Mouse (Mus musculus) liver, embryonic 14.5 days (tissue): Measurements from ENCODE around the gene Slc24a2. TPM values are rescaled to one million over a fixed set of nuclear protein-coding genes. Genes with fewer than 3 reads are reported as not detected.

Source experiments
- ATAC-seq: fragments of 200-750 bp; cut with Nextera tagmentation; 2 replicates; pipeline ENCODE4 v1.8.0; 2017; ENCODE audit warnings: moderate number of reproducible peaks, mild to moderate bottlenecking, moderate library complexity; ENCODE audit not compliant: insufficient read depth
- DNase-seq, 3 experiments: peaks; one replicate each; pipeline ENCODE4 v3.0.0-alpha.2; 2012 to 2013; ENCODE audit warnings: low read depth in 3 of 3, low spot score in 3 of 3
- H3K27ac ChIP-seq: fragments of 300-500 bp; sonication (generic); 2 replicates; pipeline ENCODE4 v1.5.1; 2014; ENCODE audit warnings: moderate library complexity, mild to moderate bottlenecking, control low read depth, inconsistent platforms
- H3K27me3 ChIP-seq: fragments of 300-500 bp; sonication (generic); 2 replicates; pipeline ENCODE4 v1.6.1; 2014; ENCODE audit warnings: mild to moderate bottlenecking, low read length, moderate library complexity; ENCODE audit not compliant: control insufficient read depth, insufficient read depth
- H3K36me3 ChIP-seq: fragments of 300-500 bp; sonication (generic); replicated peaks from 2 replicates; pipeline ENCODE4 v1.6.1; 2014; ENCODE audit warnings: low read depth; ENCODE audit not compliant: control insufficient read depth, insufficient read depth
- H3K4me1 ChIP-seq, 2 experiments: fragments of 200-500 bp in 1 of 2; fragments of 300-500 bp in 1 of 2; sonication (generic) in 1 of 2; replicated peaks; 2 replicates each; pipeline ENCODE4 v1.6.1; 2012 to 2014; ENCODE audit warnings: antibody characterized with exemption in 1 of 2, inconsistent platforms in 1 of 2, low read length in 1 of 2; ENCODE audit not compliant: control insufficient read depth in 2 of 2, insufficient read depth in 2 of 2
- H3K4me2 ChIP-seq: fragments of 300-500 bp; sonication (generic); 2 replicates; pipeline ENCODE4 v1.6.1; 2014; ENCODE audit warnings: low read depth, mild to moderate bottlenecking, control low read depth, moderate library complexity
- H3K4me3 ChIP-seq, 2 experiments: fragments of 200-500 bp in 1 of 2; fragments of 300-500 bp in 1 of 2; sonication (generic) in 1 of 2; 2 replicates each; pipeline ENCODE4 v1.5.1; 2012 to 2014; ENCODE audit warnings: low read depth in 2 of 2, low read length in 2 of 2, mild to moderate bottlenecking in 2 of 2, control low read depth in 1 of 2, inconsistent platforms in 1 of 2, moderate library complexity in 1 of 2; ENCODE audit not compliant: insufficient read depth in 1 of 2
- H3K9ac ChIP-seq: fragments of 300-500 bp; sonication (generic); replicated peaks from 2 replicates; pipeline ENCODE4 v1.6.1; 2014; ENCODE audit warnings: mild to moderate bottlenecking, control low read depth, moderate library complexity
- H3K9me3 ChIP-seq: fragments of 300-500 bp; sonication (generic); 2 replicates; pipeline ENCODE4 v1.6.1; 2016; ENCODE audit warnings: low read length, mixed read lengths; ENCODE audit not compliant: control insufficient read depth
- CTCF ChIP-seq: IDR thresholded peaks from 2 replicates; pipeline ENCODE4 v1.5.1; 2016; ENCODE audit warnings: antibody characterized with exemption, low read depth, control low read depth
- EP300 ChIP-seq: IDR thresholded peaks from 2 replicates; pipeline ENCODE4 v1.6.1; 2016; ENCODE audit warnings: antibody characterized with exemption, low read depth
- WGBS: fragments of 180-500 bp; shearing (Covaris S2); extraction: QIAGEN DNeasy Blood & Tissue Kit; methylation state at CpG from one replicate; pipeline ENCODE4 v1.1.7; 2014; ENCODE audit not compliant: insufficient replicate concordance; 5-methylcytosine and 5-hydroxymethylcytosine counted together
- polyA plus RNA-seq, 2 experiments: library from polyadenylated mRNA; depleted of rRNA in 1 of 2; stranded (reverse) in 1 of 2; unstranded in 1 of 2; fragments of >200 nt; fragmentation: Nextera tagmentation in 1 of 2; extraction: Ambion mirVana in 1 of 2; gene quantifications; 2 replicates each; pipeline versions ENCODE4 v1.2.1 to v1.2.3; 2012 to 2014

Slc24a2 gene
- polyA plus RNA-seq, 2 experiments = 0.03 to 0.06 TPM

DNA sequence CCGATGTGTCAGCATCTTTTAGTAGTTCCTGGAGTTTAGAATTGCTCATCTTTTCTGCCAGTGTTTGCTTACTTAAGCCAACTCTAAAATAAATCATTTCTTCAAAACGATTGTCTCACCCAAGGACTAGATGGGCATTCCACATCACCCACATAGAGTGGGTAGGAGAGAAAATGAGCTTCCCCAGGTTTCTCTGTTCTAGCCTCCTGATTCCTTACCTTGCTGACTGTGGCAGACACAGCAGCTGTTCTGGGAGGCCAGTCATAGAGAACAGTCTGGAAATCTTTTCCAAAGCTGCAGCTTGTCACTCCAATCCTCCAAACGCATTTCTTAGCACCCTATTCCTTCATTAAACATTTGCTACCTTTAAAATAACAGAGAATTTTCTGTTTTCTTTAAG is 29.0 kb downstream of the Slc24a2 start:
- Histone ChIP-seq H3K4me3 (no peak overlapping the region), H3K36me3 (no peaks in the 10 kb centered on the region), H3K27me3 (no peaks in the 10 kb centered on the region), H3K9ac (no peak overlapping the region), H3K27ac (no peak overlapping the region), H3K4me2 (no peak overlapping the region), H3K4me1 (no peaks in the 10 kb centered on the region), H3K9me3 (no peaks in the 10 kb centered on the region)
- no peak for ATAC-seq
- TF ChIP-seq EP300 (no peak), CTCF (no peak)
- 51% methylated on average over 3 of the region's 3 CpGs for WGBS
- DNase-seq = no peak

- no peak overlapping the region for H3K4me3 ChIP-seq
- WGBS = 62% methylated on average over 10 of the region's 10 CpGs
- H3K9me3 ChIP-seq = no peaks in the 10 kb centered on the region
- no peaks in the 10 kb centered on the region for H3K4me1 ChIP-seq
- H3K27me3 ChIP-seq = no peaks in the 10 kb centered on the region
- DNase-seq (no peak), ATAC-seq (no peak)
- TF ChIP-seq EP300 (no peak), CTCF (no peak)
- no peak overlapping the region for H3K9ac ChIP-seq
- no peaks in the 10 kb centered on the region for H3K36me3 ChIP-seq
- no peak overlapping the region for H3K27ac ChIP-seq
- no peak overlapping the region for H3K4me2 ChIP-seq
These were observed 45.9 kb downstream of the Slc24a2 start for GRCm38 (mm10) chr4:87184147-87184930.

DNA sequence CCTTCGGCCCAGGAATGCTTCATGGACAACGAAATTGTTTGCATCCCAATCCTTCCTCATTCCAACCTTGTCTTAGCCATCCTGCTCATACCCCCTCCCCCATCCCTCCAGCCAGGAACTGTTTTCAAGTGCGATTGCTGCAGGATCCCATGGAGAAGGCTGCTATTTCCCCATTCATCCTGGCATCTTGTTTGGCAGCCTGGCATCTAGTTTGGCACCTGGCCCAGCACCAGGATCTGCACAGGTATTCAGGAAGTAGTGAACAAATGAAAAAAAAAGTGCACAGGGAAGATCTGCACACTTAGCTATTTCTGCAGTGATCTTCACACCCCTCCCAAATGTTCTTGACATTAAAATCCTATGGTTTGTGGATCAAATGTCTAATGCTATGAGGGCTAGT is 53.2 kb downstream of the Slc24a2 start:
- no peaks in the 10 kb centered on the region for H3K4me1 ChIP-seq
- H3K27me3 ChIP-seq = no peaks in the 10 kb centered on the region
- no peak overlapping the region for H3K4me3 ChIP-seq
- H3K9me3 ChIP-seq = no peaks in the 10 kb centered on the region
- H3K36me3 ChIP-seq = no peaks in the 10 kb centered on the region
- WGBS = 46% methylated on average over 3 of the region's 3 CpGs
- no peak overlapping the region for H3K4me2 ChIP-seq
- TF ChIP-seq EP300 (no peak), CTCF (no peak)
- H3K27ac ChIP-seq = no peak overlapping the region
- no peak for ATAC-seq
- DNase-seq = no peak
- H3K9ac ChIP-seq = no peak overlapping the region

DNA sequence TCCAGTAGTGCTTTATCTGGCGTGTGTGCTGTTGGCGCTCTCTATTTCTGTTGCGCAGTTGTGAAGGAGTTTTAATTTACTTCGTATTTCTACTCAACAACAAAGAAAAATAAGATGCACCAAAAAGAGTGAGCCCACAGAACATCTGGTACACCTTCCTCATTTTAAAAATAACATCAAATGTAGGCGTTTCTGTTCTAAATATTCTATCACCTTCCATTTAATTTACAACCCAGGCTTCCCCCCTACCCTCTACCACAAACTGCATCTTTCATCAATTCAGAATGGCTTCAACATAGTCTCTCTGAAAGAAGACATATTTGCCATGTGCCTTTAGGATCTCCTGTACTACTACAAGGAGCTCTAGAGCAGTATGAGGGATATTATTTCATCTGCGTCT is 66.3 kb downstream of the Slc24a2 start:
- Histone ChIP-seq H3K4me1 (no peaks in the 10 kb centered on the region), H3K27me3 (no peaks in the 10 kb centered on the region), H3K36me3 (no peaks in the 10 kb centered on the region), H3K4me2 (no peak overlapping the region), H3K9ac (no peak overlapping the region), H3K4me3 (no peak overlapping the region), H3K27ac (no peak overlapping the region), H3K9me3 (no peaks in the 10 kb centered on the region)
- ATAC-seq (no peak), DNase-seq (no peak)
- WGBS = 67% methylated on average over 6 of the region's 6 CpGs
- no peak for TF ChIP-seq CTCF
- no peak for TF ChIP-seq EP300

- Histone ChIP-seq H3K36me3 (no peaks in the 10 kb centered on the region), H3K4me1 (no peaks in the 10 kb centered on the region), H3K9me3 (no peaks in the 10 kb centered on the region), H3K27me3 (no peaks in the 10 kb centered on the region), H3K27ac (no peak overlapping the region), H3K4me2 (no peak overlapping the region), H3K9ac (no peak overlapping the region), H3K4me3 (no peak overlapping the region)
- ATAC-seq (no peak), DNase-seq (no peak)
- 44% methylated on average over 4 of the region's 4 CpGs for WGBS
- TF ChIP-seq CTCF (no peak), EP300 (no peak)
These were observed 72.2 kb downstream of the Slc24a2 start for GRCm38 (mm10) chr4:87158053-87158452.
